Mouse (Mus musculus): ENCODE results near the gene Dnajc13. TPM values are rescaled to one million over a fixed set of nuclear protein-coding genes. Genes with fewer than 3 reads are reported as not detected.
A peak's percentile ranks its signal among the peaks of the same experiment; 100 is the strongest.

Dnajc13 gene
- polyA plus RNA-seq, 1 experiment from 2014 or later: 16.5 TPM

GRCm38 (mm10) chr9:104152121-104152520 lies 110.6 kb downstream of the Dnajc13 start:
- H3K4me1 ChIP-seq (replicated peaks; ENCODE audit: control insufficient read depth, insufficient read depth, low read length): no peaks in the 10 kb centered on the region
- 91% methylated on average over 7 of the region's 7 CpGs for WGBS
- H3K27ac ChIP-seq (ENCODE audit: low read length): no peak overlapping the region
- no peaks in the 10 kb centered on the region for H3K27me3 ChIP-seq (ENCODE audit: control insufficient read depth, insufficient read depth, low read depth, low read length)
- H3K4me3 ChIP-seq (ENCODE audit: low read length): no peak overlapping the region
- H3K36me3 ChIP-seq (ENCODE audit: control insufficient read depth, insufficient read depth, low read length): peaks cover 42% of the 10 kb centered on the region
- no peak overlapping the region for H3K9ac ChIP-seq (ENCODE audit: low read length)
- ATAC-seq (ENCODE audit: low read depth): no peak
- H3K9me3 ChIP-seq (ENCODE audit: control insufficient read depth, low read length): no peaks in the 10 kb centered on the region
- no peak overlapping the region for H3K4me2 ChIP-seq (ENCODE audit: low read depth, low read length)

- 86% methylated on average over 7 of the region's 7 CpGs for WGBS
- Histone ChIP-seq H3K27ac (ENCODE audit: low read length) (no peak overlapping the region), H3K4me1 (replicated peaks; ENCODE audit: control insufficient read depth, insufficient read depth, low read length) (no peaks in the 10 kb centered on the region), H3K36me3 (ENCODE audit: control insufficient read depth, insufficient read depth, low read length) (peaks cover 14% of the 10 kb centered on the region), H3K27me3 (ENCODE audit: control insufficient read depth, insufficient read depth, low read depth, low read length) (no peaks in the 10 kb centered on the region), H3K4me2 (ENCODE audit: low read depth, low read length) (no peak overlapping the region), H3K4me3 (ENCODE audit: low read length) (no peak overlapping the region), H3K9ac (ENCODE audit: low read length) (no peak overlapping the region), H3K9me3 (ENCODE audit: control insufficient read depth, low read length) (no peaks in the 10 kb centered on the region)
- ATAC-seq (ENCODE audit: low read depth): no peak
Observed at GRCm38 (mm10) chr9:104148969-104149368, 113.8 kb downstream of the Dnajc13 start.

- Histone ChIP-seq H3K9ac (ENCODE audit: low read length) (no peak overlapping the region), H3K36me3 (ENCODE audit: control insufficient read depth, insufficient read depth, low read length) (peaks cover 6% of the 10 kb centered on the region), H3K4me1 (replicated peaks; ENCODE audit: control insufficient read depth, insufficient read depth, low read length) (no peaks in the 10 kb centered on the region), H3K27me3 (ENCODE audit: control insufficient read depth, insufficient read depth, low read depth, low read length) (no peaks in the 10 kb centered on the region), H3K27ac (ENCODE audit: low read length) (no peak overlapping the region), H3K9me3 (ENCODE audit: control insufficient read depth, low read length) (no peaks in the 10 kb centered on the region), H3K4me3 (ENCODE audit: low read length) (no peak overlapping the region), H3K4me2 (ENCODE audit: low read depth, low read length) (no peak overlapping the region)
- no peak for ATAC-seq (ENCODE audit: low read depth)
- 75% methylated on average over 7 of the region's 7 CpGs for WGBS
Observed at GRCm38 (mm10) chr9:104146683-104147082, 116.0 kb downstream of the Dnajc13 start.

GRCm38 (mm10) chr9:104144314-104144996 lies 118.3 kb downstream of the Dnajc13 start:
- H3K27me3 ChIP-seq (ENCODE audit: control insufficient read depth, insufficient read depth, low read depth, low read length): no peaks in the 10 kb centered on the region
- no peaks in the 10 kb centered on the region for H3K4me1 ChIP-seq (replicated peaks; ENCODE audit: control insufficient read depth, insufficient read depth, low read length)
- no peaks in the 10 kb centered on the region for H3K36me3 ChIP-seq (ENCODE audit: control insufficient read depth, insufficient read depth, low read length)
- no peak overlapping the region for H3K4me3 ChIP-seq (ENCODE audit: low read length)
- 81% methylated on average over 8 of the region's 8 CpGs for WGBS
- no peaks in the 10 kb centered on the region for H3K9me3 ChIP-seq (ENCODE audit: control insufficient read depth, low read length)
- H3K9ac ChIP-seq (ENCODE audit: low read length): no peak overlapping the region
- ATAC-seq (ENCODE audit: low read depth): no peak
- H3K4me2 ChIP-seq (ENCODE audit: low read depth, low read length): no peak overlapping the region
- no peak overlapping the region for H3K27ac ChIP-seq (ENCODE audit: low read length)

GRCm38 (mm10) chr9:104142805-104143204 lies 119.9 kb downstream of the Dnajc13 start:
- ATAC-seq (ENCODE audit: low read depth): no peak

GRCm38 (mm10) chr9:104140351-104140750 lies 122.4 kb downstream of the Dnajc13 start:
- Histone ChIP-seq H3K36me3 (ENCODE audit: control insufficient read depth, insufficient read depth, low read length) (no peaks in the 10 kb centered on the region), H3K27me3 (ENCODE audit: control insufficient read depth, insufficient read depth, low read depth, low read length) (no peaks in the 10 kb centered on the region), H3K4me1 (replicated peaks; ENCODE audit: control insufficient read depth, insufficient read depth, low read length) (no peaks in the 10 kb centered on the region), H3K9me3 (ENCODE audit: control insufficient read depth, low read length) (no peaks in the 10 kb centered on the region), H3K4me2 (ENCODE audit: low read depth, low read length) (no peak overlapping the region), H3K9ac (ENCODE audit: low read length) (no peak overlapping the region), H3K4me3 (ENCODE audit: low read length) (no peak overlapping the region), H3K27ac (ENCODE audit: low read length) (no peak overlapping the region)
- WGBS: 85% methylated on average over 6 of the region's 6 CpGs
- ATAC-seq (ENCODE audit: low read depth): no peak

More at GRCm38 (mm10) chr9:104142805-104143204, 119.9 kb downstream of the Dnajc13 start:
- Histone ChIP-seq H3K4me1 (replicated peaks; ENCODE audit: control insufficient read depth, insufficient read depth, low read length) (no peaks in the 10 kb centered on the region), H3K4me2 (ENCODE audit: low read depth, low read length) (no peak overlapping the region), H3K27me3 (ENCODE audit: control insufficient read depth, insufficient read depth, low read depth, low read length) (no peaks in the 10 kb centered on the region), H3K36me3 (ENCODE audit: control insufficient read depth, insufficient read depth, low read length) (no peaks in the 10 kb centered on the region), H3K4me3 (ENCODE audit: low read length) (no peak overlapping the region), H3K9me3 (ENCODE audit: control insufficient read depth, low read length) (no peaks in the 10 kb centered on the region), H3K27ac (ENCODE audit: low read length) (no peak overlapping the region), H3K9ac (ENCODE audit: low read length) (no peak overlapping the region)
- WGBS: 61% methylated on average over 14 of the region's 14 CpGs

GRCm38 (mm10) chr9:104130141-104130755 lies 132.5 kb downstream of the Dnajc13 start:
- Histone ChIP-seq H3K9ac (ENCODE audit: low read length) (no peak overlapping the region), H3K4me3 (ENCODE audit: low read length) (no peak overlapping the region), H3K27me3 (ENCODE audit: control insufficient read depth, insufficient read depth, low read depth, low read length) (no peaks in the 10 kb centered on the region), H3K4me1 (replicated peaks; ENCODE audit: control insufficient read depth, insufficient read depth, low read length) (no peaks in the 10 kb centered on the region), H3K36me3 (ENCODE audit: control insufficient read depth, insufficient read depth, low read length) (no peaks in the 10 kb centered on the region), H3K4me2 (ENCODE audit: low read depth, low read length) (no peak overlapping the region), H3K9me3 (ENCODE audit: control insufficient read depth, low read length) (no peaks in the 10 kb centered on the region), H3K27ac (ENCODE audit: low read length) (no peak overlapping the region)
- peak; percentile 52 for ATAC-seq (ENCODE audit: low read depth)
- WGBS: 70% methylated on average over 9 of the region's 9 CpGs

- Histone ChIP-seq H3K4me2 (ENCODE audit: low read depth, low read length) (no peak overlapping the region), H3K27ac (ENCODE audit: low read length) (no peak overlapping the region), H3K9ac (ENCODE audit: low read length) (no peak overlapping the region), H3K36me3 (ENCODE audit: control insufficient read depth, insufficient read depth, low read length) (no peaks in the 10 kb centered on the region), H3K27me3 (ENCODE audit: control insufficient read depth, insufficient read depth, low read depth, low read length) (no peaks in the 10 kb centered on the region), H3K9me3 (ENCODE audit: control insufficient read depth, low read length) (no peaks in the 10 kb centered on the region), H3K4me3 (ENCODE audit: low read length) (no peak overlapping the region), H3K4me1 (replicated peaks; ENCODE audit: control insufficient read depth, insufficient read depth, low read length) (peaks cover 3% of the 10 kb centered on the region; the same call in 1 of the 2 replicates)
- no peak for ATAC-seq (ENCODE audit: low read depth)
- WGBS: 72% methylated on average over 2 of the region's 2 CpGs
Observed at GRCm38 (mm10) chr9:104128110-104128509, 134.6 kb downstream of the Dnajc13 start.

GRCm38 (mm10) chr9:104126833-104127232 lies 135.9 kb downstream of the Dnajc13 start, which contains the start of gene Ackr4:
Ackr4 (minus strand) TSS chr9:104126933.
- Histone ChIP-seq H3K9ac (ENCODE audit: low read length) (no peak within 1 kb of the TSS), H3K27ac (ENCODE audit: low read length) (no peak within 1 kb of the TSS), H3K27me3 (ENCODE audit: control insufficient read depth, insufficient read depth, low read depth, low read length) (no peaks in the 10 kb centered on the region), H3K4me1 (replicated peaks; ENCODE audit: control insufficient read depth, insufficient read depth, low read length) (peaks cover 3% of the 10 kb centered on the region; the same call in 1 of the 2 replicates), H3K36me3 (ENCODE audit: control insufficient read depth, insufficient read depth, low read length) (no peaks in the 10 kb centered on the region), H3K4me3 (ENCODE audit: low read length) (no peak within 1 kb of the TSS), H3K9me3 (ENCODE audit: control insufficient read depth, low read length) (no peaks in the 10 kb centered on the region), H3K4me2 (ENCODE audit: low read depth, low read length) (no peak within 1 kb of the TSS)
- no peak for ATAC-seq (ENCODE audit: low read depth)
- WGBS: 79% methylated on average over 3 of the region's 3 CpGs
